Mouse (Mus musculus) embryonic facial prominence, embryonic 12.5 days (tissue): ENCODE data around the gene Stx1a. TPM values are rescaled to one million over a fixed set of nuclear protein-coding genes. Genes with fewer than 3 reads are reported as not detected.

Experiments used
- ATAC-seq: fragments of 200-750 bp; cut with Nextera tagmentation; 2 replicates; pipeline ENCODE4 v1.8.0; 2017; ENCODE audit not compliant: insufficient number of reproducible peaks, insufficient read depth, low FRiP score, low TSS enrichment
- H3K27ac ChIP-seq: fragments of 300-500 bp; sonication (generic); 2 replicates; pipeline ENCODE4 v1.5.1; 2016; ENCODE audit warnings: mild to moderate bottlenecking
- H3K27me3 ChIP-seq: fragments of 300-500 bp; sonication (generic); 2 replicates; pipeline ENCODE4 v1.6.1; 2016; ENCODE audit warnings: mild to moderate bottlenecking, moderate library complexity
- H3K36me3 ChIP-seq: fragments of 300-500 bp; sonication (generic); 2 replicates; pipeline ENCODE4 v1.6.1; 2016; ENCODE audit warnings: mild to moderate bottlenecking
- H3K4me1 ChIP-seq: fragments of 300-500 bp; sonication (generic); 2 replicates; pipeline ENCODE4 v1.6.1; 2016
- H3K4me2 ChIP-seq: fragments of 300-500 bp; sonication (generic); replicated peaks from 2 replicates; pipeline ENCODE4 v1.6.1; 2016; ENCODE audit warnings: mild to moderate bottlenecking, moderate library complexity
- H3K4me3 ChIP-seq: fragments of 300-500 bp; sonication (generic); 2 replicates; pipeline ENCODE4 v1.5.1; 2016; ENCODE audit warnings: mild to moderate bottlenecking
- H3K9ac ChIP-seq: fragments of 300-500 bp; sonication (generic); 2 replicates; pipeline ENCODE4 v1.6.1; 2016; ENCODE audit warnings: mild to moderate bottlenecking, moderate library complexity
- H3K9me3 ChIP-seq: fragments of 300-500 bp; sonication (generic); 2 replicates; pipeline ENCODE4 v1.6.1; 2016; ENCODE audit warnings: mild to moderate bottlenecking, moderate library complexity
- WGBS: fragments of 180-500 bp; shearing (Covaris S2); methylation state at CpG from one replicate; pipeline ENCODE4 v1.1.7; 2016; 5-methylcytosine and 5-hydroxymethylcytosine counted together
- polyA plus RNA-seq: library from polyadenylated mRNA; unstranded; fragments of >200 nt; fragmentation: Nextera tagmentation; extraction: Ambion mirVana; gene quantifications from 2 replicates; pipeline ENCODE4 v1.2.1, GENCODE M21; 2016

Gene Stx1a
- polyA plus RNA-seq, 1 experiment from 2014 or later = 20.7 TPM

DNA sequence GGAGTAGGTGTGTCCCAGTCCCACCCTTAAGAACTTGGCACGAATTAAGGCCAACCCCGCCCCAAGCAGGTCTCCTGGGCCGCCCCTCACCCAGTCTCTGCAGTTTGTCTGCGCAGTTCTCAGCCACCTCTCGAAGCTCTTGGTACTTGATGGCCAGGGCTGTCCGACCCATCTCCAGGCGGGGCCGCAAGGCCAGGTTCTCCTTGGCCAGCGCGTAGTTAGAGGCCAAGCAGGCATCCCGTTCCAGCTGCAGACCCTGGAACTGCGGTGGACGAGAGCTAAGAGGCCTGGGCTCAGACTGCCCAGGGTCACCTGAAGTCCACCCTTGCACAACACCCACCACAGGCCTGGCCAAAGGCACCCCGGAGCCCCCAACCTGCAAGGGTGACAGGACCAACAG lies 53.1 kb downstream of the Stx1a start:
- Histone ChIP-seq H3K4me1 (peaks cover 26% of the 10 kb centered on the region), H3K27ac (no peak overlapping the region), H3K4me2 (peak overlapping the region; percentile 53), H3K36me3 (peaks cover 31% of the 10 kb centered on the region), H3K9ac (peak overlapping the region; percentile 99; the same call in 1 of the 2 replicates), H3K4me3 (peak overlapping the region; percentile 96), H3K27me3 (no peaks in the 10 kb centered on the region), H3K9me3 (no peaks in the 10 kb centered on the region)
- no peak for ATAC-seq
- 85% methylated on average over 14 of the region's 14 CpGs for WGBS

DNA sequence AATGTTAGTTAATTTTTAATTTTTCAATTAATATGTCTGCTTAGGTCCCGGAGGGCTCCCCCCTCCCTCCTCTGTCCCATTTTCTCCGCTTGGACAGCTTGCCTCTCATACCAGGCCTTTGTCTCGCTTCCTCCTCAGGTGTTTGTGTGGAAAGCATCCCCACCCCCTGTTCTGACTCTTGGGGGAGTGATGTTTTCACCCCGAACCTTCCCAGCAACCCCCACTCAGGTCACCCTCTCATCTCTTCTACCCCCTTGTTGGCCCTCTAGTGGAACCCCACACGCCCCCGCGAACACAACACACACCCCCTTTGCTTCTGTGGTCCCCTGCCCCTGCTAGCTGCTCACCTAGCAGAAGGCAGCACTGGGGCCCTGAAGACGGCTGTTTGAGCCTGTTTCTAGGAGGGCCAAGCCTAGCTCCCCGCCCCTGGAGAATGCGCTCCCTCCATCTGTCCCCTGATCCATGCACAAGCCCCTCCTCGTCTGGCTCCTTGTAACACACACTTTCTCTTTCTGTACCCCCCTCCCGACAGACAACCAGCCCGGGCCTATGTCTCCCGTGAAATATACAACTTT lies 53.7 kb downstream of the Stx1a start:
- 18% methylated on average over 14 of the region's 14 CpGs for WGBS
- H3K27ac ChIP-seq = peak overlapping the region; percentile 90

DNA sequence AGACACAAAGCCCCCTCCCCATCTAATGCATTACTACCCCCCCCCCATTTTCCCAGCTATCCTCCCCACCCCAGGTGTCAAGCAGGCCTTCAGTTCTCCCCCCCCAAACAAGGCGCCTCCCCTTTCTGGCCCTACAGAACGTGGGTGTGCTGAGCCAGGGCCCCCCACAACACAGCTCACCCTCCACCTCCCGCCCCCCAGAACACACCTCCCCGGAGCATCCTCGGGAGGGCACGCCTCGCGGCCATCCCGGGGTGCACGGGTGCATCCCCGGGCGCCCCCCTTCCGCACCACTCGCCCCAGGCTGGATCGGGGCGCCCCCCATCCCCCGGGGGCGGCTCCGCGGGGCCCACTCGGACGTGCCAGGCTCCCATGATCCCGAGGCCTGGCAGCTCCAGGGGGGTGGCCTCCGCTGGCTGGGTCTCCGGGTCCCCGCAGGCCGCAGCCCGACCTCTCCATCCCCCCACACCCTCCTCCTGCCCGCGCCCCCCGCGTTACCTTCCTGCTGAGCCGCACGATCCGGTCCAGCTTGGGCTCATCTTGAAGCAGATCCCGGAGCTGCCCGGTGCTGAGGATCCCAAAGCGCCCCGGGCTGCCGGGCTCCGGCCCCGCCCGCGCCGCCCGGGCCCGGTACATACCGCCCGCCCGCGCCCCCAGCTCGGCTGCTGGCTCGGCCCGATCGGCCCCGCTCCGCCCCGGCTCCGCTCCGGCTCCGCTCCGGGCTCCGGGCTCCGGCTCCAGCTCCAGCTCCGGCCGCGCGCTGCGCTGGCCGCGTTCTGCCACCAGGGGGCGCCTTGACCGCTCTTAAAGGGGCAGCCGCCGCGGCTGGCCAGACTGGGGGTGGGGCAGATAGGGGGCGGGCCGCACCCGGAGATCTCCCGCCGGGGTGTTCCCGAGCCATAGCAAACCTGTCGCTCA lies 54.5 kb downstream of the Stx1a start, which contains the start of gene Vps37d:
Gene Vps37d, minus strand, starts transcription at position 703 of the 918 bp plus-strand sequence.
- Histone ChIP-seq H3K27me3 (no peaks in the 10 kb centered on the region), H3K36me3 (peaks cover 23% of the 10 kb centered on the region), H3K4me2 (peak within 1 kb of the TSS; percentile 53), H3K4me1 (peaks cover 26% of the 10 kb centered on the region), H3K4me3 (peak within 1 kb of the TSS; percentile 96), H3K9me3 (no peaks in the 10 kb centered on the region), H3K9ac (peak within 1 kb of the TSS; percentile 99), H3K27ac (peak within 1 kb of the TSS; percentile 90)
- peak; percentile 75 for ATAC-seq
- under 1% methylated on average over 70 of the region's 83 CpGs for WGBS

More for the DNA sequence above, 53.7 kb downstream of the Stx1a start:
- peak overlapping the region; percentile 96 for H3K4me3 ChIP-seq
- peak overlapping the region; percentile 53 for H3K4me2 ChIP-seq
- H3K9ac ChIP-seq = peak overlapping the region; percentile 99
- no peaks in the 10 kb centered on the region for H3K27me3 ChIP-seq
- no peaks in the 10 kb centered on the region for H3K9me3 ChIP-seq
- ATAC-seq = peak; percentile 64; the same call in 1 of the 2 replicates
- H3K4me1 ChIP-seq = peaks cover 26% of the 10 kb centered on the region
- H3K36me3 ChIP-seq = peaks cover 31% of the 10 kb centered on the region

DNA sequence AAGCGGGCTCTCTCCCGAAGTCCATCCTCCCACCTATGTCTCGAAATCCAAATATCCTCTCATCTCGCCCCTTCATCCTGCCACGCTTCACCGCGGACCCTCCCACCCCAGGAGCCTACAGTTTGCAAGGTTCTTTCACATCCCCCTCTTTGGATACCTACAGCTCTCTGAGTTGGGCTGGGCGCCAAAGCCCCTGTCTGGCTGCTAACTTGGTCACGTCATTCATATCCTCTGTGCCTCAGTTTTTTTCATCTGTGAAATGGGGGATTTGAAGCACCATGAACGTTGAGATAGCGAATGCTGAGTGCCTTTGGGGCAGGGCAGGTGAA lies 55.2 kb downstream of the Stx1a start:
- ATAC-seq = no peak
- Histone ChIP-seq H3K27me3 (no peaks in the 10 kb centered on the region), H3K27ac (no peak overlapping the region), H3K9ac (no peak overlapping the region), H3K4me2 (peak overlapping the region; percentile 53), H3K36me3 (peaks cover 18% of the 10 kb centered on the region; the same call in 1 of the 2 replicates), H3K4me1 (peaks cover 20% of the 10 kb centered on the region), H3K4me3 (peak overlapping the region; percentile 96), H3K9me3 (no peaks in the 10 kb centered on the region)
- 2% methylated on average over 11 of the region's 11 CpGs for WGBS

DNA sequence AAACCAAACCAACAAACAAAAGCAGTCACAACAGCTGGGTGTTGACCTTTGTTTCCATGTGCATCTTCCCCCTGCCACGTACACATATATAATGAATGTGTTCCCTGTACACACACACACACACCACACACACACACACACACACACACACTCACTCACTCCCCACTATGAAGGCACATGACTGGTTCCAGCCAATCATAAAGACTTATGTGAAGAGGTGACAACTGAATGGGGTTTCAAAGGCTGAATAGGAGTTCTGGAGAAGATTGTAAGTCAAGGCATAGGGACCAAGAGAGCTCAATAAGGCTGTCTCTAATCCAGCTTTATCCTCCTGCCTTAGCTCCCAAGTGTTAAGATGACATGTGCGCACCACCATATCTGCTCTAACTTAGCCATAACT lies 56.3 kb downstream of the Stx1a start:
- Histone ChIP-seq H3K9ac (no peak overlapping the region), H3K4me2 (no peak overlapping the region), H3K4me3 (no peak overlapping the region), H3K27ac (no peak overlapping the region), H3K4me1 (peaks cover 12% of the 10 kb centered on the region), H3K9me3 (no peaks in the 10 kb centered on the region), H3K27me3 (no peaks in the 10 kb centered on the region), H3K36me3 (peaks cover 7% of the 10 kb centered on the region; the same call in 1 of the 2 replicates)
- 89% methylated on average over 2 of the region's 2 CpGs for WGBS
- no peak for ATAC-seq

DNA sequence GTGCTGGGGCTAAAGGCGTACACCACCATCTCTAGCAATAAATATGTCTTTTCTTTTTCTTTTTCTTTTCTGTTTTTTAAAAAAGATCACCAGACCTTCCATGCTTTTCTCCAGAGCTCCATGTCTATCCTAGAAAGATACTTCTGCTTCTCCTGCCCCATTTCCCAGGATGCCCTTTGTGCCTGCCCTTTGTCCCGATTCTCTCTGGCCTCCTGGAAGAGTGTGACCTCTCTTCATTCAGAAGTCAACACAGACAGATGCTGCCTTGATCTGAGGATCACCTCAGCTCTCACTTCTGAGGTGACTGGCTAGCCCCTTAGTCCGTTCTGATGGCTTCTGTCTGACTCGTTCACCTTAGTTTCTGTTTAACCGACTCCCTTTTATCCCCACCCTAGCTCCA lies 57.3 kb downstream of the Stx1a start:
- no peak overlapping the region for H3K27ac ChIP-seq
- H3K4me2 ChIP-seq = no peak overlapping the region
- H3K9ac ChIP-seq = no peak overlapping the region
- peaks cover 4% of the 10 kb centered on the region; the same call in 1 of the 2 replicates for H3K36me3 ChIP-seq
- H3K27me3 ChIP-seq = no peaks in the 10 kb centered on the region
- no peak for ATAC-seq
- 88% methylated on average over 5 of the region's 5 CpGs for WGBS
- no peak overlapping the region for H3K4me3 ChIP-seq
- no peaks in the 10 kb centered on the region for H3K9me3 ChIP-seq
- peaks cover 12% of the 10 kb centered on the region for H3K4me1 ChIP-seq

DNA sequence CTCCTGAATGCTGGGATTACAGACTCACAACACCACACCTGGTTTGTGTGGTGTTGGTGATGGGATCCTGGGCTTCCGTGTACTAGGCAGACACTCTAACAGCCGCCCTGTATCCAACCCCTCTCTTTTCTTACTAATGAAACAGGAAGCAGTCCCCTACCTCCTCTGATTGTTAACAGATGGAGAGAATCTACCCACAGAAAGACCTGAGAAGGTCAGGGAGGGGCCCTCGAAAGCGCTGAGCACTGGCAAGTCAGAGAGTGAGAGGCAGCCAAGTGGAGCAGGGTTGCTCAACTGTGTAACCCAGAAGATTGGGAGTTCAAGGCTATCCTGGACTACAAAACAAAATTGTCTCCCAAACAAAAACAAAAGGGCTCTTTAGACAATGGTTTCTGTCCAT lies 63.6 kb downstream of the Stx1a start:
- no peaks in the 10 kb centered on the region for H3K9me3 ChIP-seq
- H3K4me3 ChIP-seq = no peak overlapping the region
- 0 out of 2 replicates have a peak, but pooled peaks cover 14% of the 10 kb centered on the region for H3K4me1 ChIP-seq
- no peak overlapping the region for H3K9ac ChIP-seq
- no peak for ATAC-seq
- H3K4me2 ChIP-seq = no peak overlapping the region
- no peak overlapping the region for H3K27ac ChIP-seq
- 21% methylated on average over 4 of the region's 4 CpGs for WGBS
- H3K36me3 ChIP-seq = no peaks in the 10 kb centered on the region
- peaks cover 30% of the 10 kb centered on the region for H3K27me3 ChIP-seq

DNA sequence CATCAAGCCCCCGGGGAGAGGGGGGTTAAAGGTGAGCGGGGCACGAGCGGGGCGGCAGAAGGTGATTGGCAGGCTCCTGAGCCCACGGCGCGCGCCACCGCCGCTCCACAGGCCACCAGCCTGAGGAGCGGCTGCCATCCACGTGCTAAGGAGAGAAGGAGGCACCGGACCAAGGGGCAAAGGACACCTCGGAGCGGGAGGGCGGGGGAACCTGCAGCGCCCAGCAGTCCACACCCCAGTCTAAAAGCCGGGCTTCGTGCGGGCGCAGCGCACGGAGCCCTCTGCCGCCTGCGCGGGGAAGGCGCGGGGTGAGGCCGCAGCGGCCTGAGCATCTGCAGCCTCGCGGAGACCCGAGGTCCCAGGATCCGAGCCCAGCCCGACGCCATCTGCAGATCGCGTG lies 66.4 kb downstream of the Stx1a start, which contains the start of gene Mlxipl:
Gene Mlxipl, plus strand, starts transcription at position 238 of the 400 bp plus-strand sequence.
- Histone ChIP-seq H3K27ac (no peak within 1 kb of the TSS), H3K9me3 (no peaks in the 10 kb centered on the region), H3K4me2 (peak within 1 kb of the TSS; percentile 50), H3K36me3 (no peaks in the 10 kb centered on the region), H3K4me3 (peak within 1 kb of the TSS; percentile 26), H3K9ac (peak within 1 kb of the TSS; percentile 29; the same call in 1 of the 2 replicates), H3K4me1 (0 out of 2 replicates have a peak, but pooled peaks cover 14% of the 10 kb centered on the region), H3K27me3 (peaks cover 40% of the 10 kb centered on the region)
- WGBS = 3% methylated on average over 37 of the region's 39 CpGs
- no peak for ATAC-seq

Other genes starting within 250 kb of the Stx1a start
- not detected in 2 replicates for gene Tmem270, start 116.7 kb upstream of the Stx1a start, polyA plus RNA-seq
- gene Cldn13, start 108.0 kb upstream of the Stx1a start, polyA plus RNA-seq = 2.4 and 2.9 TPM in 2 replicates
- 21.7 and 21.8 TPM in 2 replicates for gene Mettl27, start 91.1 kb upstream of the Stx1a start, polyA plus RNA-seq
- 11.8 and 14.6 TPM in 2 replicates for gene Cldn4, start 76.5 kb upstream of the Stx1a start, polyA plus RNA-seq
- gene Cldn3, start 37.3 kb upstream of the Stx1a start, polyA plus RNA-seq = 14.8 and 20.5 TPM in 2 replicates
- 49.8 and 51.9 TPM in 2 replicates for gene Abhd11, start 14.3 kb upstream of the Stx1a start, polyA plus RNA-seq
- 31.9 and 34.2 TPM in 2 replicates for gene Dnajc30, start 40.7 kb downstream of the Stx1a start, polyA plus RNA-seq
- 145 and 154 TPM in 2 replicates for gene Bud23, start 41.5 kb downstream of the Stx1a start, polyA plus RNA-seq
- 26.4 and 27.2 TPM in 2 replicates for gene Vps37d, start 54.8 kb downstream of the Stx1a start, polyA plus RNA-seq
- gene Mlxipl, start 66.4 kb downstream of the Stx1a start, polyA plus RNA-seq = 3.3 and 3.8 TPM in 2 replicates
- 24.8 and 30.0 TPM in 2 replicates for gene Tbl2, start 126.2 kb downstream of the Stx1a start, polyA plus RNA-seq
- 47.5 and 47.7 TPM in 2 replicates for gene Bcl7b, start 144.8 kb downstream of the Stx1a start, polyA plus RNA-seq
- 68.7 and 69.0 TPM in 2 replicates for gene Baz1b, start 163.8 kb downstream of the Stx1a start, polyA plus RNA-seq
- 13.2 and 15.6 TPM in 2 replicates for gene Fzd9, start 227.7 kb downstream of the Stx1a start, polyA plus RNA-seq